Mouse (Mus musculus): ENCODE results near the gene Adarb1.

DNA sequence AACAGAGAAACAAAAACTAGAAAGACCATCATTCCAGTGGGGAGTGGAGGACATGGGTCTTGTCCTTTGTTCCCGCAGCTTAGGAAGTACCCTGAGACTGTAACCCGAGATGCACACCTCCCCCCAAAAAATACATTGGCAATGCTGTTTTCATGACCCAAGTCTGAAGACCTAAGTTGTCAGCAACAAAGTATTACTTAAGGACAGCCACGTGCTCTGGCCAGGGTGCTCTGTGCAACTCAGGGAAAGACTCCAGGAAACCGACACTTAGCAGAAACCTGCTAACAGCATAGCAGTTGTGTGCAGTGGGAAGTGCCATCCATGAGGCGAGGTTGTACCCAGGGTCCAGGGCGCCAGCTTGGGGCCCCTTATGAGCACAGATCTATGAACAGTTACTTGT, 22.2 kb upstream of the Adarb1 start:
- no peak for TF ChIP-seq POLR2A (IDR thresholded peaks at IDR 0.05; ENCODE audit: borderline replicate concordance, insufficient read depth, low read length)
- no peak for TF ChIP-seq CTCF (IDR thresholded peaks at IDR 0.05; ENCODE audit: borderline replicate concordance, insufficient read depth, low read depth, low read length)
